Mouse (Mus musculus) megakaryocyte, adult 5-6 weeks (primary cell): ENCODE measurements around the gene Cct7. TPM values are rescaled to one million over a fixed set of nuclear protein-coding genes. Genes with fewer than 3 reads are reported as not detected.
"Not testable (repeated sequence)": the region's sequence is repeated elsewhere in the genome, so short reads cannot be mapped to it uniquely, and the experiment has no call there.

Source experiments
- ATAC-seq: 2 replicates; pipeline ENCODE4 v1.8.0; 2016; ENCODE audit warnings: mild to moderate bottlenecking, inconsistent platforms; ENCODE audit not compliant: poor library complexity, severe bottlenecking
- total RNA-seq, 2 experiments: library from RNA; stranded (forward) in 1 of 2; stranded (reverse) in 1 of 2; fragments of 153-499, 151-499 nt in 1 of 2; fragments of 221-1000, 200-1000 nt in 1 of 2; gene quantifications; 2 replicates each; pipeline versions ENCODE4 v1.2.3 to v1.2.4; 2015 to 2017

Gene Cct7
- total RNA-seq (2015), result 172 and 178 TPM in 2 replicates
- total RNA-seq (2017), result 167 and 192 TPM in 2 replicates

DNA sequence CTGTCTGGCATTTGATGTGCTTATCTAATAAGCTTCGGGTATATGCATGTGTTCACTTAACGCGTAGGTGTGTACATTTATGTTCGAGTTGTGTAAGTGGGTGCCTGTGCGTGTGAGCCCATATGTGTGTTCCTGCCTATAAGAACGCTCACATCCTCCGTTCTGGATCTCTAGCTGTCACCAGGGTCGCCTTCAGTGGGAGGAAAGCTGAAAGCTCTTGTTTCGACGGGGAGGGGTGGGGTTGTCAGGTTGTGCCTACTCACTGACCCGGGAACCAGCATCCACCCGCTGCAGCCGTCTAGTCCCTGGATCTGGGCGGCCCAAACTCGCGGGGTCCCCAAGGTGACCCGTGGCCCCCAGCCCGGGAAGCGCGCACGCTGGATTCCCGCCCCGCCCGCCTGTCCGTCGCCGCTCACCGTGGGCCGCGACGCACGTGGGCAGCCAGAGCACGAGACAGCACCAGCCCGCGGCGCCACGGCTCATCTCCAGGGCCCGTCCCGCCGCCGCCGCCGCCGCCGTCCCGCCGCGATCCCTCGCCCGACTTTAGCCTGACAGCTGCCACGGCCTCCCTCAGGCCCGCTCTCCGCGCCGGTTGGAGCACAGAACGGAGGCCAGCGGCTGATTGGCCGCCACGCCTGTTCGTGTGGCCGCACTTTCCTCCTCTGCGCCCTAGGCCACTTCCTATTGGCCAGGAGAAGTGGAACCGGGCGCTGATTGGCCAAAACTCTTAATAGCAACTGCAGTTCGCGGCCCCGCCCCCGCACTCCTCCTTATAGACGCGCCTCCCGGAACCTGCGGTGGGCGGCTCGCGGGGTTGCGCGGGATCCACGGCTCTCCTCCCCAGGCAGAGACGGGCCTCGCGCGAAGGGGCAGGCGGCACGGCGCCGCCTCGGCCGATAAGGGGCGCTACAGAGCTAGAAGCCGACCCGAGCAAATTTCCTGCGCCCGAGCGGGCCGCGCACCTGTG, at the start of gene Cct7:
Gene Cct7, plus strand, starts transcription at position 818 of the 967 bp plus-strand sequence.
- ATAC-seq, result peak; percentile 85

- no peak for ATAC-seq
Measured at GRCm38 (mm10) chr6:85402613-85403012, 48.7 kb upstream of the Cct7 start.

DNA sequence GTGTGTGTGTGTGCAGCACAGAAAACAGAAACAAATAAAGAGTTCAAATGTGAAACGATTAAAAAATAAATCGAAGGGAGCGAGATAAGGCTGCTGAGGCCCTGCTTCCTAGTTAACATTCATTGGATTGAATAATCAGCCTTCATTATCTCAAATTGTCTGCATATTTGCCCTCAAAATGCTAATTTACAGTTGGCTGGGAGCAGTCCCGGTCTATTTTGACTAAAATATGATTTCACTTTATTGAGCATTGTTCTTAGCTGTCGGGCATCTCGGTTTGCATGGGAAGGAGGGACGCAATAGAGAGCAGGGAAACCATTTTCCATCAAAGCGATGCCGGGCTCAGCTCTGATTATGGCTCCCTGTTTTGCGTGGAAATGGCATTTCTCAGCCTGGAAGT, 48.3 kb upstream of the Cct7 start:
- no peak for ATAC-seq

DNA sequence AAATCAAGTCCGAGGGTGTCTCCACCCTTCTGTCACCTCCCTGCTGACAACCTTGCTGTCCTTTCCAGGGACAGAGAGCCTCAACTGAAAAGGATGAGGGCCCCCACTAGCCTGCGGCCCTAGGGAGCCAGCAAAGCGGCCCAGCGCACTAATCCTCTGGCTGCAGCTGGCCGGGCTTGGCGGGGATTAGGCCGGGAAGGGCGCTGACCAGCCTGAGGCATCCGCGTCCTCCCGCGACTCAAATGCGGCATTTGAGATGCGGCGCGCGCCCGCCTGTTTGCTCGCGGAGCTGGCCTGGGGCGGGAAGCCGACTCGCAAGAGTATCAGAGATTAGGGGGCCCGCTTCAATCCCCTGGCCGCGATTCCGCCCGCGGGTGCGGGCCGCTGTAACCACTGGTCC, 42.3 kb upstream of the Cct7 start:
- no peak for ATAC-seq

DNA sequence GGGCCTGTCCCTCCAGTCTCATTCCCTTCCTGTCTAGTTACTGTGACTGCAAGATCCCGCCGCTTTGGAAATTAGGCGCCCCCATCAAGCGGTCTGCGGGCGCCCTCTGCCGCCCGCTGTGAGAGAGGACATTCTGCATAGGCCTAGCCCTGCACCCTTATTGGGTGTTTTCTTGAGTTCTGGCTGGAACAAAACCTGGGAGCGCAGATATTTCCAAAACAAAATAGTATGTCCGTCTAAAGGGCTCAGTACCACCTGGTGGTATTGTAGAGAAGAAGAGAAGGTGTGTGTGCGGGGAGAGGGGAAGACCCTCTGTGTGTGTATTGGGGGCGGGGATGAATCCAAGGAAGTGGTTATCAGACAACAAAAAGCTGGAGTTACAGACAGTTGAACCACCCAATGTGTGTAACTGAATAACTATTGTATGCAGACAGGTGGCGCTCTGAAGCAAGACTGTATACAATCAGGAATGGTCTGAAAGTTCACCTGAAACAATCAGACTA, 40.5 kb upstream of the Cct7 start:
- ATAC-seq, result peak; percentile 87

DNA sequence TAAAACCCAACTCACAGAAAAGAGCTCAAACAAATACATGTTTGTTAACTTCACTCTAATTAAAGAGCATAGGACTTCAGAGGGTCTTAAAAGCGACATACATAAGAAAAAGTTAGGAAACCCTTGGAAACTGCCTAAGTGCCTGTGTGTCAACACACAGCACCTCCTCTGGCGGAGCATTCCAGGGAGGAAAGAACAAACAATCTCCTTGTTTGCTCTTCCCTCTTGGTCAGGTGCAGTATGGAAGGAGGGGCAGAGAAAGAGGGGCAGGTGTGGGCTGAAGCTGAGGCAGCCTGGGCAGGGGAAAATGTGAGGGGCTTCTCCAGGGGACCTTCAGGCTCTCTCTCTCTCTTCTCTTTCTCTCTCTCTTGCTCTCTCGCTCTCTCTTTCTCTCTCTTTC, 35.5 kb upstream of the Cct7 start:
- no peak for ATAC-seq

DNA sequence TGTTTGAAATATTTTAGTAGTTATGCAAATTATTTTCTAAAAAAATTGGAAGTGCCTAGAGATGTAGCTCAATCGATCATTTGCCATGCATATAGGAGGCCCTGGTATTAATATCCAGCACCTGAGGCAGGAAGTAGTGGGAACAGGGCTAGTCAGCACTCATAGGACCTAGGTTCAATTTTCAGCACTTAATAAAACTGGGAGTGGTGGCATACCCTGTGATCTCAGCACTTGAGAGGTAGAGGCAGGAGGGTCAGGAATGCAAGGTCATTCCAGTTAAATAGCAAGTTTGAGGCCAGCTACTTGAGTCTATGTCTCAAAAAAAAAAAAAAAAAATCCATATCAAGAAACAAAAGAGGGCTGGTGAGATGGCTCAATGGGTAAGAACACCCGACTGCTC, 32.2 kb upstream of the Cct7 start:
- ATAC-seq, result no peak

DNA sequence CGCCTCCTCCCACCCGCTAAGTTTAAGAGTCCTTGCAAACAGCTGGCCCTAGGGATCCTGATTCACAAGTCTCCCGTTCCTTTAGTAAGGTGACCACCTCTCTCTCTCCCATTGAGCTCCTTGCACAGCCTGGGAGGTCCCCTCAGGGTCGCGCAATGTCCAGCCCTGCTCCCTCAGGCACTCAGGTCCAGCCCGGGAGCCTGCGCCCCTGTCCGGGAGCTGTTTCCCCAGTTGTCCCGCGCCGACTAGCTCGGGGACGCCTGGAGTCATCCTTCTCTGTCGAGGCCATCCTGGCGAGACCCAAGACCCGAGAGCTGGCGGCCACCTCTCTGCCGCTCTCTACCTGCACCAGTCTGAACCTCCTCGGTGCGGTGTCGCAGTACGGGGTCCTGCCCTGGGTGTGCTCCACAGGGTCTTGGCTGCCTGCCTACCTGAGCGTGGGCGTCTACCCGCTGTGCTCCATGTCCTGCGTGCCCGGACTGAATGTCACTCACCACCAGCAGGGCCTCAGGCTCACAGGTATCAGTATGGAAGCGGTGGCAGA, 27.4 kb upstream of the Cct7 start, which contains the start of gene Noto:
Gene Noto, plus strand, starts transcription at position 51 of the 544 bp plus-strand sequence.
- no peak for ATAC-seq

DNA sequence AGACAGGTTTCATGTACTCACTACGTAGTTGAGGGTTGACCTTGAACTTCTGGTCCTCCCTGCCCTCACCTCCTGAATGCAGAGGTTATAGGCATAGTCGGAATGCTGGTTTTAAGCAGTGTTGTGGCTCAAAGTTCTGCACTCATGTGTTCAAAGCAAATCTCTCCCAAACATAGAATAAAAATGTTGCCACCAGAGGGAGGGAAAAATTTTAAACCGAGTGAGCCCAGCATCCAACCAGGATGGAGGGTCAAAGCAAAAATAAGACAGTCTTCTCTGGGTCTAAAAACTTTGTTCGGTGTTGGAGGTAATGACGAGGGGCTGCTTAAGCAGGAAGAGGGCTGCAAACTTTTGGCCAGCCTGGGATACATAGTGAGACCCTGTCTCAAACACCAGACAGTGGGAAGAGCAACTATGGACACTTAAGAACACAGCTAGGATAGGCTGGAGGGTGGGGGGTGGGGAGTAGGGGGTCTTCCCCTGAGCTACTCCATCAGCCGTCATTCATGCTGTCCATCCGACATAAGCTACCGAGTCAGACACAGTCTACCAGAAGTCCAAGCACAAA, 20.0 kb upstream of the Cct7 start:
- ATAC-seq, result no peak

GRCm38 (mm10) chr6:85431842-85432431, 19.4 kb upstream of the Cct7 start, which contains the start of gene Smyd5:
Smyd5 (plus strand) TSS chr6:85431989.
- ATAC-seq, result peak; percentile 87

GRCm38 (mm10) chr6:85433865-85434264, 17.4 kb upstream of the Cct7 start:
- ATAC-seq, result peak; percentile 80

DNA sequence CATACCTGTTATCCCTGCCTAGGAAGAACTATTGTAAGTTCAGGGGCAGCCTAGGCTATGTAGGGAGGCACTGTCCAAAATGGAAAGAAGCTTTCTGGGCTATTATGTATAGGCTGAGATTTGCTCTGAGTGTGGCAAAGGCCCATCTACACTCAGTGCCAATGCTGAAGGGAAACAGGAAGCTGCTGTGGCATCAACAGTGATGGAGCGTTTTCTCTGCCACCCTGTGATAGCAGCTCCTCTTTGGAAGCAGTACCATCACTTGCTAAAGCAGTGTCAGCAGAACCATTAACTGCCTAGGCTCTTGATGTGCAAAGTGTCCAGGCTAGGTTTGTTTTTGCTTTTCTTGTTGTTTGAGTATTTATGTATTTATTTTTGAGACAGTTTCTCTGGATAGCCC, 15.1 kb upstream of the Cct7 start:
- peak; percentile 48 for ATAC-seq

- no peak for ATAC-seq
Measured at GRCm38 (mm10) chr6:85436631-85437030, 14.7 kb upstream of the Cct7 start.

- ATAC-seq, result no peak
Measured at GRCm38 (mm10) chr6:85441142-85441541, 10.2 kb upstream of the Cct7 start.

DNA sequence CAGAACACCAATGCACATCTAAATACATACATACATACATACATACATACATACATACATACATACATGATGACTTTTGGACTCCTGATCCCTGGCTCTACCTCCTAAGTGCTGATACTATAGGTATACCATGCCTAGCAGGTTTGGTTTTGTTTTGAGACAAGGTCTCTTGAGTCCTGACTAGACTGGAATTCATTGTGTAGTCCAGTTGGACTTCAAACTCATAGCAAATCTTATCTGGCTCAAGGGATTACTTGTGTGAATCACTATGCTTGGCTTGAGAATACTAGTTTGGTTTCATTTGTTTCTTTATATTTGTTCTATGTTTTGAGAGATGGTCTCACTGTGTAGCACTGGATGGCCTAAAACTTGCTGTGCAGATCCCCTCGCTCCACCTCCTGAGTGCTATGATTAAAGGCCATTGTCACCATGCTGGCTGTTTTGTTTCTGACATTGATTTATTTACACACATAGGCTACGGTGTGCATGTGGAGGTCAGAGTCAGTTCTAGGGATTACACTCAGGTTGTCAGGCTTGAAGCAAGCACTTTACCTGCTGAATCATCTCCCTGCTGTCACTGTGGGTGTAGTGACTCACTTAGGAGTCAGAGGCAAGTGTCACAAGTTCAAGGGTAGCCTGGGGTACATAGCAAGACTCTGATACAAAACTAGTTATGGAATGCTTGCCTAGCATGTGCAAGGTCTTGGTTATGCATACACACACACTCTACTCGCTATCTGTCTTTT, 7.7 kb upstream of the Cct7 start:
- no peak for ATAC-seq

- ATAC-seq, result no peak
Measured at GRCm38 (mm10) chr6:85444266-85444965, 6.9 kb upstream of the Cct7 start.

DNA sequence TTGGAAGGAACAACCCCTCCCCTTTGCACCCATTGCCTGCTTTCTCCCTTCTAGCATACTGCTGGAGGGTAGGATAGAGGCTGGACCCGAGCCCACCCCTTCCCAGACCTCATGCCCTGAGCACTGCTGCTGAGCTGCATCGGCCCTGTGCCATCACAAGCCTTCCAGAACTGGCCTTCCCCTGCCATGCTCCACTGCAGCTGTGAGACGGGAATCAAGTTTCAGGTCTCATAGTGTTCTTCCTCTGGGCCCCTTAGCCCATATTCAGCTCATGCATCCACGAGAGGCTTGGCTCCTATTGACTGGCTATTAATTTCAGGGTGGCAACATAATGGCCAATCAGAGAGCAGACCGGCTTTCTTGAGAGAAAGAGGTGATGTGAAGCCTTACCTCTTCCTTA, 6.0 kb upstream of the Cct7 start:
- no peak for ATAC-seq

- ATAC-seq, result no peak
Measured at GRCm38 (mm10) chr6:85447351-85447750, 4.0 kb upstream of the Cct7 start.

DNA sequence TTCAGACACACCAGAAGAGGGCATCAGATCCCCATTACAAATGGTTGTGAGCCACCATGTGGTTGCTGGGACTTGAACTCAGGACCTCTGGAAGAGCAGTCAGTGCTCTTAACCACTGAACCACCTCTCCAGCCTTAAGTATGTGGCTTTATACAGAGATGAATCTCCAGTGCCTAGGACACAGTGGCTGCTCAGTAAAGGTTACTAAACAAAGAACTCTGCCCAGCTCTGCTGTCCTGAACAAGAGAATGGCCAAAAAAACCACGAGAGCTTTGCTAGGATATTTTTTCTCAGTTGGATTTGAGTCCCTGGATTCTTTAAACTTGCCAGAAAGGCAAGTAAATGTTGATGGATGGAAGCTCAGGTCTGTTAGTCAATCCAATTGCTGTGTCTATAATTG, 1.2 kb upstream of the Cct7 start:
- ATAC-seq, result not testable (repeated sequence)
